Mouse (Mus musculus) heart, postnatal 0 days (tissue): Measurements from ENCODE around the gene Fam173a.

Experiments
- CTCF ChIP-seq: IDR thresholded peaks from 2 replicates; pipeline ENCODE4 v1.5.1; 2016; ENCODE audit warnings: antibody characterized with exemption, control low read depth, low read depth
- EP300 ChIP-seq: IDR thresholded peaks from 2 replicates; pipeline ENCODE4 v1.6.1; 2016; ENCODE audit warnings: antibody characterized with exemption, low read depth

DNA sequence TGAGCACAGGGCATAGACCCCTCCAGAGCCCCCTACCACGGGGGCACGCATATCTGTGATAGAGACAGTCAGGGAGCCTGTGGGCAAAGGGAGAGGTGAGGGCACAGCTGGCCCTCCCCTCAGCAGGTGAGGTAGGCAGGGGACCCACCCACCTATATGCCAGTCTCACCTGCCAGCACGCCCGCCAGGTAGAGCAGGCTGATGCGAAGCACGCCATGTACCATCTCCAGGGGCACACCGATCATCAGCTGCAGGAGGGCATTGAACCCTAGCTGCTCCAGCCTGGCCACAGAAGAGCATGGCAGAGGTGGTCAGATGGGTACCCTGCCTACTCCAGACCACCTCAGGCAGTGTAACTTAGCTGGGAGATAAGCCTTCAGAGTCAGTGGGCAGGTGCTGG lies 42.6 kb upstream of the Fam173a start:
- TF ChIP-seq CTCF (no peak), EP300 (no peak)
